Mouse (Mus musculus): ENCODE results near the gene Zfp787. TPM values are rescaled to one million over a fixed set of nuclear protein-coding genes. Genes with fewer than 3 reads are reported as not detected.

Gene Zfp787
- 9.8 and 15.7 TPM in 2 replicates for polyA plus RNA-seq (2021; fragmentation: Nextera tagmentation)
- long read RNA-seq, experiment 1, transcript Zfp787-202 (3 exons, 696 nt): minor isoform, 9 of 39 reads
- long read RNA-seq, experiment 1, transcript Zfp787-201 (3 exons, 1,897 nt): major isoform, 25 of 39 reads
- long read RNA-seq, experiment 1, partial matches to known transcripts: 1 of 39 reads
- long read RNA-seq, experiment 1, other reads (novel, unspliced or antisense): 4 of 39 reads
- long read RNA-seq, experiment 2, partial matches to known transcripts: 0 of 8 reads
- long read RNA-seq, experiment 2, other reads (novel, unspliced or antisense): 4 of 8 reads

DNA sequence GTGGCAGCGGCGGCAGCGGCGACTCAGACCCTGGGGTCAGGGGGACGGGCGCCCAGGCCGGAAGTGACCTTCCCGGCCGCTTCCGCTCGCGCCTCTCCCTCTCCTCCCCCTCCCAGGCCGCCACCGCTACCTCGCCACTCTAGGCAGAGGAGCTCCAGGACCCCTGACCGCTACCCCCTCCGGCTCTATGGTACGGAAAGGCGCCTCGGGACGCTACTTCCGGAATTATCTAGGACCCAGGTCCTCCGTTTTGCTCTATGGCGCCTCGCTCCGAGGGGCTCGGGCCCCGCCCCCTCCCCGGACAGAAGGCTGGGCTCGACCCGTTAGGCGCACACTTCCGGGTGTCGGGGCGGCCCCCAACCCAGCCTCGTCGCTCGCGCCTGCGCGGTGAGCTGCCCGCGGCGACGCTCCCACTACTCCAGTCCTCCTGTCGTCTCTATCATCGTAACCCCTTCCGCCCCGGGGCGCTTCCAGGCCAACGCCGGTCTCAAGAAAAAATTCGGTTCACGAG, at the start of gene Zfp787:
Zfp787 (minus strand) TSS at position 97 of the 511 bp plus-strand sequence.

GRCm38 (mm10) chr7:6196790-6197189, 41.0 kb upstream of the Zfp787 start, which contains the start of gene Galp:
Gene Galp, plus strand, starts transcription at chr7:6197090.

GRCm38 (mm10) chr7:6172006-6172649, 16.3 kb upstream of the Zfp787 start, which contains the start of gene Zfp444:
Gene Zfp444, plus strand, starts transcription at chr7:6172226.

Other genes with a start within 250 kb of the Zfp787 start
- gene Vmn1r65, start 145.0 kb downstream of the Zfp787 start, polyA plus RNA-seq (2021; fragmentation: Nextera tagmentation): not detected in 2 replicates
- gene Nlrp4c, start 110.8 kb downstream of the Zfp787 start, polyA plus RNA-seq (2021; fragmentation: Nextera tagmentation): not detected in 2 replicates
- gene Zfp444, start 16.2 kb upstream of the Zfp787 start, polyA plus RNA-seq (2021; fragmentation: Nextera tagmentation): 39.0 and 51.1 TPM in 2 replicates
- not detected in 2 replicates for gene Galp, start 41.1 kb upstream of the Zfp787 start, polyA plus RNA-seq (2021; fragmentation: Nextera tagmentation)
- gene Zscan5b, start 66.3 kb upstream of the Zfp787 start, polyA plus RNA-seq (2021; fragmentation: Nextera tagmentation): not detected in 2 replicates
- not detected in 2 replicates for gene Epp13, start 96.7 kb upstream of the Zfp787 start, polyA plus RNA-seq (2021; fragmentation: Nextera tagmentation)
- 7.6 and 11.4 TPM in 2 replicates for gene Zfp667, start 130.6 kb upstream of the Zfp787 start, polyA plus RNA-seq (2021; fragmentation: Nextera tagmentation)
- 5.6 and 6.3 TPM in 2 replicates for gene Zfp583, start 175.3 kb upstream of the Zfp787 start, polyA plus RNA-seq (2021; fragmentation: Nextera tagmentation)
- 1.5 and 2.5 TPM in 2 replicates for gene Gm3854, start 187.8 kb upstream of the Zfp787 start, polyA plus RNA-seq (2021; fragmentation: Nextera tagmentation)
- 2.7 and 4.1 TPM in 2 replicates for gene Zfp78, start 207.3 kb upstream of the Zfp787 start, polyA plus RNA-seq (2021; fragmentation: Nextera tagmentation)
- 3.2 and 6.0 TPM in 2 replicates for gene Zfp28, start 227.3 kb upstream of the Zfp787 start, polyA plus RNA-seq (2021; fragmentation: Nextera tagmentation)
- 4.0 and 5.4 TPM in 2 replicates for gene Smim17, start 242.7 kb upstream of the Zfp787 start, polyA plus RNA-seq (2021; fragmentation: Nextera tagmentation)